Mouse (Mus musculus) CD4-positive helper T cell, adult 2 months (primary cell): ENCODE measurements around the gene Ccdc137.
"Not testable (repeated sequence)": the region's sequence is repeated elsewhere in the genome, so short reads cannot be mapped to it uniquely, and the experiment has no call there.

ENCODE experiments used
- DNase-seq: peaks from one replicate; pipeline ENCODE4 v3.0.0-alpha.2; 2012; ENCODE audit warnings: low read depth, missing footprints, low spot score

Ccdc137 gene

GRCm38 (mm10) chr11:120457772-120458751 is at the start of gene Ccdc137, which contains the start of gene Oxld1:
Ccdc137 (plus strand) TSS chr11:120458115.
Oxld1 (minus strand) TSS chr11:120458068.
- peak; percentile 83 for DNase-seq

GRCm38 (mm10) chr11:120413621-120414020 is 44.3 kb upstream of the Ccdc137 start:
- DNase-seq = not testable (repeated sequence)

DNA sequence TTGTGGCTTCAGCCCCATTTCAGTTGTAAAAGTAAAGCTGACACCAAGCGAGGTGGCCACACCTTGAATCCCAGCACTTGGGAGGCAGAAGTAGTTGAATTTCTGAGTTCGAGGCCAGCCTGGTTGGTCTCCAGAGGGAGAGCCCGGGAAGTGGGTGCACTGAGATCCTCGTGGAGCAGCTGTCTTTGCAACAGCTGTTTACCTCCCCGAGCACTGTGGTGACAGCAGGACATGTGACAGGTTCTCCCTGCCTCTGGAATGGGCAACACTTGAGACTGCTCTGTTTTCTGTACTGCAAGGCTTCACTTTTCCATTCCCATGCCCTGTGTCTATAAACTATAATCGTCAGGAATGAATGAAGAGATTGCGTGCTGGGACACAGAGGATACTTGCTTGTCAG is 40.1 kb upstream of the Ccdc137 start:
- DNase-seq = no peak

GRCm38 (mm10) chr11:120418592-120418991 is 39.3 kb upstream of the Ccdc137 start:
- DNase-seq = no peak

GRCm38 (mm10) chr11:120422651-120423568 is 35.0 kb upstream of the Ccdc137 start:
- no peak for DNase-seq

GRCm38 (mm10) chr11:120423569-120424295 is 34.2 kb upstream of the Ccdc137 start:
- peak; percentile 62 for DNase-seq

DNA sequence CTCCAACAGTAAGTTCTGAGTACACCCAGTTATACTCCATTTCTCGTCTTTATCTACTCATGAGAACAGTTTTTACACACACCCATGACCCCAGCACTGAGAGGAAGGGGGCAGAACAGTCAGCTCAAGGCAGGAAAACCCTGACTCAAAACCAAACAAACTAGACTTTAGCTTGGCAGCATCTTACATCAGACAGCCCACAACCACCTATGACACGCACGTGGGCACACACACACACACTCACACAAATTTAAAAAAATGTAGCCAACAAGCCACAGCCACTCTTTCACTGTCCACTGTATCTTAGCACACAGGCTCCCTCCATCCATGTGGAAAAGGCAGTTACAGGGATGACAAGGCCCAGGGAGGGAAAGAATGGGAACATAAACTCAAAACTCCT is 31.2 kb upstream of the Ccdc137 start:
- no peak for DNase-seq

DNA sequence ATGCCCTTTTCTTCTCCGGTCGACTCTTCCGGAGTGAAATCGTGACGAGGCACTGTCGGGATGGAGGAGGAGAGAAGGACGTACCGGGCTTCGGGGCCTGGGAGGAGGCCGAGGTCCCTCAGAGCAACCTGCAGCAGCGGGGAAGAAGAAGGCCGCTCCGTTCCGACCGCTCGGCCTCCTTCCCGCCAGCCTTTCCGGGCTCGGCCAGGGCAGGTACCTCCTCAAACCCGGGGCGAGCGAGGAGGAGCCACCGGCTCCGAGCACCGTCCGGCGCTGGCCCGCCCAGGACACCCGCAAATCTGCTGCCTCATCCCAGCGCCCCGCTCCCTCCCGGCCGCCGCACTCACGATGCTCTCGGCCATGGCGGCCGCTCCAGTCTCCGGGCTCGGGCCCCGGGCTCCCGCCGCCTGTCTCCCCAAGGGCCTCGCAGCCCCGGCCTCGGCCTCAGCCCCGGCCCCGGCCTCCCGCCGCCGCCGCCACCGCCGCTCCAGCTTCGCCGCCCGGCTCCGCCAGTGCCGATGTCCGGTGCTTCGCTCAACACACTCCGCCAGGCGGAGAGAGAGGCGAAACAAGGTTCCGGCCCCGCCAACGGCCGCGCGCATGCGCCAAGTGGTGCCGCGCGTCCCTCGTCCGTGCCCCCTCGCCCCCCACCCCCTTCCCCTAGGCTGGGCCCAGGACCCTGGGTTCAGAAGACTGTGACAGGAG is 20.6 kb upstream of the Ccdc137 start, which contains the start of gene Nploc4:
Gene Nploc4 (minus strand): TSS at position 557 of the 705 bp plus-strand sequence.
- DNase-seq = peak; percentile 89

- no peak for DNase-seq
These were observed 20.0 kb upstream of the Ccdc137 start for GRCm38 (mm10) chr11:120437857-120438385.

DNA sequence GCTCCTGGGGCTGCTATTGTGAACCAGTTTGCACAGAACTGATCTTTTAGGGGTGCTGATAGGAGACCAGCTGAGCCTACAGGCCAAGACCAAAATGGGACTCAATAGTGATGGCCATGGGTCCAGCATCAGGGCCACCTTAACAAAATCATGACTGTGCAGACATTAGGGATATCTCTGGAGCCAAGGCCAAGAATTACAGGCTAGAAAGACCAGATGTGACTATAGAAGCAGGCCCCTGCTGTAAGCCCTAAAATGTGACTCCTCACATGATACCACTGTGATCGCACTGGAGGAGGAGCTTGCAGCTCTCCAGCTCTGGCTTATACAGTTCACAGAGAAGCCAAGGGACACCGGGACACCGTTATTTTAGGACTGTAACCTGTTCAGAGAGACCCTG is 15.6 kb upstream of the Ccdc137 start, which contains the start of gene Tspan10:
Gene Tspan10 (plus strand): TSS at position 301 of the 400 bp plus-strand sequence.
- DNase-seq = no peak

DNA sequence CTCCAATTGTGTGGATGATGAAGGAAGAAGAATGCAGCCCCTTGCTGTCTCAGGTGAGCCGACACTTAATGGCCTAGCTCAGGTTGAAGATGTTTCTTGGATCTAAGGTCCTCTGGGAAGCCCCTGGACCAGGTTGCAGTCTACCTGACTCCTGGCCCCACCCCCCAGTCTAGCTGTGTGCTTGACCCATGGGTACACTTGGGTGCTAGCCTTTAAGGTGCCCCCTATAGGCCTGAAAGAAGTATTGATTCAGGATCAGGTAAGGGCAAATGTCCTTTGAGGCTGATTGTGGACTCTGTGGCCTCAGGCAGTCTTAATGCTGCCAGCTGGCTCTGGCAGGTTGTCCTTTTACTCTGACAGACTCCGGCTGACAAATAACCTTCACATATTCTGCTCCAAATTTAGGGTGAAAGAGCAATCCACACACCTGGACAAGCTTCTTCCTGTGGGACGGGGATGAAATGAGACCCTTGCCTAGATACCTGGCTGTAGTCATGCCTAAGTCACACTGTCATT is 15.1 kb upstream of the Ccdc137 start:
- DNase-seq = no peak

GRCm38 (mm10) chr11:120444106-120444505 is 13.8 kb upstream of the Ccdc137 start:
- DNase-seq = no peak

DNA sequence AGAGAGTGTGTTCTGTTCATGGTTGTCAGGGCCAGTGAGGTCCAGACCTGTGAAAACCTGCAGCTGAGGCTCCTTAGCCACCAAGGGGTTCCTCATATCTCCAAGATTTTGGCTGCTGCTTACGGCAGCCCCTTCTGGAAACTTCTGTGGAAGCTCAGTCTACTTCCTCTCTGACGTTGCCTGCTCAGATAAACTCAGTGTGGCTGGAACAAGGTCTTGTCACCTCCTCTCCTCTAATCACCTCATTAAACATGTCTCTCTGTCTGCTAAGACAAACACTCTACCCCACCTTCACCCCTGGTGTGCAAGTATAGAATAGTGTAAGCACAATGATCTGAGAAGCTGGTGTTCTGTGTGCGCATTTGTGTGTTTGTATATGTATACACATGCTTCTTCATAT is 12.4 kb upstream of the Ccdc137 start:
- DNase-seq = no peak

DNA sequence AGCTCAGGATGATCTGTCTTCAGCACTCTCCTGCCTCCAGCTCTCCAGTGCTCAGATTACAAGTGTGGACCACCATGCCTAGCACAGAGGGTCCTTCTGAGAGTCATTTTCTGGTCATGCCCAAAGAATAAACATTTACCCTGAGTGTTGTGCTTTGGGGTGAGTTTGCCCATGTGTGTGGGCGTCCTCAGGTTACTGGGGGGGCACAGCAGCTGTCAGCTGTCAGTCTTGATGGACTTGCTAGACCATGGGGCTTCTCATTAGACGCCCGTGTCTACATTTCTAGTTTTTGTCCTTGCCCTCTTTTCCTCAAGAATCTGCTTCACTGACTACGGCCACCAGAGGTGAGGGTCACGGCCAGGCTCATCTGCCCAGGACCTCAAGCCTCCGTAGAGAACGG is 10.7 kb upstream of the Ccdc137 start:
- DNase-seq = no peak

- DNase-seq = no peak
These were observed 5.7 kb upstream of the Ccdc137 start for GRCm38 (mm10) chr11:120452246-120452645.

DNA sequence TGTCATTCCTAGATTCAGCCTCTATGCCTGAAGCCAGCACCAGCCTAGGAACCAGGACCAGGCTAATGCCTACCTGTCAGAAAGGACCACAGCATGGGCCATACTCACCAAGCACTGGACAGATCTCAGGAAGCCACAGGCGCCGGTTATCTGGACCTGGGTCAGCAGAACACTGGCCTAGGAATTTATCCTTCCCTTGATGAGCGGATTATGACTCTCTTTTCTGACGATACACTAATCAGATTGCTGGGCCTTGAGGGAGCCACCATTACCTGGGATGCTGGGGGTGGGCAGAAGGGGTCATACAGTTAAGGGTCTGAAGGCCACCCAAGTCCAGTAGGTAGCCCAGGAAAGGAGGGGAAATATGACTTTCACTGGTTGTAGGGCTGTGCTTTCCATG is 4.6 kb upstream of the Ccdc137 start, which contains the start of gene Pde6g:
Gene Pde6g (minus strand): TSS at position 195 of the 400 bp plus-strand sequence.
- DNase-seq = no peak

- no peak for DNase-seq
These were observed 3.0 kb upstream of the Ccdc137 start for GRCm38 (mm10) chr11:120454965-120455364.

DNA sequence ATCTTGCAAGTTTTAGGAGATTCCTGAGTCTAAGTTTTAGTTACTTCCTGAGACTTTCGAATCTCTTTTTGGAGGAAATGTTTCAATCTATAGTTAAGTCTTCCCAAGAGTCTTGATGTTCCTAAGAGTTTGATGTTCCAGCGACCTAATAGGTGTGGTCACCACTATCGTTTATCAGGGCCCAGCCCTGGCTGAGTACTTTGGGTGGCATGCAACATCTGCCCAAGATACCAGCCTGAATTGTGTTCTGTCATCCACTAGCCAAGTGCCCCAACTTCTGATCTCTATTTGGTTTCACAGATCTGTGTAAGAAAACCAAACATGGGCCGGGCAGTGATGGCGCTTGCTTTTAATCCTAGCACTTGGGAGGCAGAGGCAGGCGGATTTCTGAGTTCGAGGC is 2.5 kb upstream of the Ccdc137 start:
- DNase-seq = no peak

DNA sequence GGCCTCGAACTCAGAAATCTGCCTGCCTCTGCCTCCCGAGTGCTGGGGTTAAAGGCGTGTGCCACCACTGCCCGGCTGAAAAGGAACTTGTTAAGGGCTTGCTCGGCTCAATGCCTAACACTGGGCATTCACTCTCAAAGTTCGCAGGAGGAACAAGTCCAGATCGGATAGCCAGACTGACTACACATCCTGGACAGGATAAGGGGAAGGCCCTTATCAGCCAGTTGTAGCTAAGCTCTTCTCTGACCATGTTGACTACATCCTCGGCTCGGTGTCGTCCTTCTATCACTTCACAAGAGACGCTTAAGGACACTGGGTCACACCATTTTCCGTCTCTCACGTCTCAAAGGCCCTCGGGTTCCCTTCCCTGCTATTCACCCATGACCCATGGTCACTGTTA is 545 bp upstream of the Ccdc137 start:
- DNase-seq = no peak
